Mouse (Mus musculus): ENCODE data around the gene Drd1. TPM values are rescaled to one million over a fixed set of nuclear protein-coding genes. Genes with fewer than 3 reads are reported as not detected.

Gene Drd1
- polyA plus RNA-seq, 1 experiment from 2014 or later: 0.05 TPM

DNA sequence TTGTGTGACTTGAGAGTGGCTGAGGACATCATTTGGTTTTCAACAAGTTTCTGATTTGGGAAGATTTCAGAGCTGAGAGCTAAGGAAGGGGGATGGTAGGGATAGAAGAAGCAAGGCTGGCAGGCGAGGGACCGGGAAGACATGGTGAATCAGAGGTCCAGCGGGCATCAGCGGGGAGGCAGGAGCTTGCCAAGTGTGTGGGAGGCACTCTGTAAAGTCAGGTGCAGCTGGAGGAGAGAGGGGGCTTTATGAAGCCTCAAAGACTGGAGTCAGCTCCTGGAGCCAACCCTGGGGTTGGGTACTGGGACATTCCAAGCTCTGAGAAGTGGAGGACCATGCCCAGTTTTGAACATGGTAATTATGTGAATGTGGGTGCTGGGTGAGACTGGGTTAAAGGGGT is 38.8 kb upstream of the Drd1 start:
- no peaks in the 10 kb centered on the region for H3K27me3 ChIP-seq (ENCODE audit: control insufficient read depth, insufficient read depth, low read length)
- H3K9me3 ChIP-seq (ENCODE audit: control insufficient read depth, low read length): no peaks in the 10 kb centered on the region
- ATAC-seq (ENCODE audit: low FRiP score, low TSS enrichment): no peak
- H3K4me2 ChIP-seq (replicated peaks; ENCODE audit: low read depth, low read length): no peak overlapping the region
- H3K4me3 ChIP-seq (ENCODE audit: low read length): no peak overlapping the region
- no peaks in the 10 kb centered on the region for H3K4me1 ChIP-seq (ENCODE audit: control insufficient read depth, insufficient read depth, low read length)
- H3K9ac ChIP-seq (ENCODE audit: low read depth, low read length): no peak overlapping the region
- peaks cover 78% of the 10 kb centered on the region for H3K36me3 ChIP-seq (ENCODE audit: control insufficient read depth, insufficient read depth, low read length)
- no peak overlapping the region for H3K27ac ChIP-seq (ENCODE audit: low read depth, low read length)
- 89% methylated on average over 4 of the region's 4 CpGs for WGBS

DNA sequence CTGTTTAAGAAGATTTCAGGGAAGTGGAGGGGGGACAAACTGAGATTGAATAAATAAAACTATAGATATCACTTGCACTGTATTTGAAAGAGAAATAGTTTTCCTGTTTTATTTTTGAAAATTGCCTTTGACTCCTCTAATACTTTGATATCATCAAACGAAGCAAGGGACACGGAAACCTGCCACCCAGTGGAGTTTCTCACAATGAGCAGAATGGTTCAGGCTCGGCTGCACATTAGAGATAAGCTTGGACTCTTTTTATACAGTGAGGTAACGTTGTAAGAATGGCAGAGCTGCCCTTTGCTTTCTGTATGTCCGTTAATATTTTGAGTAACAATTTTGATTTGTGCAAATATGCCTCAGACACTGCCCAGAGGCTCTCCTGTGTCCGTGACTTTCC is 36.2 kb upstream of the Drd1 start:
- H3K9me3 ChIP-seq (ENCODE audit: control insufficient read depth, low read length): no peaks in the 10 kb centered on the region
- ATAC-seq (ENCODE audit: low FRiP score, low TSS enrichment): no peak
- 87% methylated on average over 6 of the region's 6 CpGs for WGBS

DNA sequence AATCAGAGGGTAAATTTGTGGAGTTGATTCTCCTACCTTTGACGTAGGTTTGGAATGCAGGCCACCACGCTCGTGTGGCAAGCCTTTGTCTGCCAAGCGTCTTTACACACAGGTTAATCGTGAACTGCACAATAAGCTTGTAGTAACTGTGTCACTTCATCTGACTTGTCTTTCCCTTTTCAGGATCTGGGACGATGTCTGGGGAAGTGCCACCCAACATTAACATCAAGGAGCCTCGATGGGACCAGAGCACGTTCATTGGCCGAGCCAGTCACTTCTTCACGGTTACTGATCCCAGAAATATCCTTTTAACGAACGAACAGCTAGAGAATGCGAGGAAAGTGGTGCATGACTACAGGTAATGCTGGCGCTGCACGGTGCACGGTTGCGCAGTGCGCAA is 29.8 kb upstream of the Drd1 start:
- H3K9ac ChIP-seq (ENCODE audit: low read depth, low read length): no peak overlapping the region
- H3K4me2 ChIP-seq (replicated peaks; ENCODE audit: low read depth, low read length): no peak overlapping the region
- no peaks in the 10 kb centered on the region for H3K9me3 ChIP-seq (ENCODE audit: control insufficient read depth, low read length)
- no peak for ATAC-seq (ENCODE audit: low FRiP score, low TSS enrichment)
- no peak overlapping the region for H3K27ac ChIP-seq (ENCODE audit: low read depth, low read length)
- WGBS: 93% methylated on average over 18 of the region's 18 CpGs
- H3K4me1 ChIP-seq (ENCODE audit: control insufficient read depth, insufficient read depth, low read length): no peaks in the 10 kb centered on the region
- peaks cover 48% of the 10 kb centered on the region for H3K36me3 ChIP-seq (ENCODE audit: control insufficient read depth, insufficient read depth, low read length)
- no peak overlapping the region for H3K4me3 ChIP-seq (ENCODE audit: low read length)
- H3K27me3 ChIP-seq (ENCODE audit: control insufficient read depth, insufficient read depth, low read length): no peaks in the 10 kb centered on the region

More for the DNA sequence above, 36.2 kb upstream of the Drd1 start:
- H3K4me3 ChIP-seq (ENCODE audit: low read length): no peak overlapping the region
- no peaks in the 10 kb centered on the region for H3K27me3 ChIP-seq (ENCODE audit: control insufficient read depth, insufficient read depth, low read length)
- no peak overlapping the region for H3K4me2 ChIP-seq (replicated peaks; ENCODE audit: low read depth, low read length)
- no peak overlapping the region for H3K9ac ChIP-seq (ENCODE audit: low read depth, low read length)
- H3K27ac ChIP-seq (ENCODE audit: low read depth, low read length): no peak overlapping the region
- no peaks in the 10 kb centered on the region for H3K4me1 ChIP-seq (ENCODE audit: control insufficient read depth, insufficient read depth, low read length)
- H3K36me3 ChIP-seq (ENCODE audit: control insufficient read depth, insufficient read depth, low read length): peaks cover 86% of the 10 kb centered on the region

DNA sequence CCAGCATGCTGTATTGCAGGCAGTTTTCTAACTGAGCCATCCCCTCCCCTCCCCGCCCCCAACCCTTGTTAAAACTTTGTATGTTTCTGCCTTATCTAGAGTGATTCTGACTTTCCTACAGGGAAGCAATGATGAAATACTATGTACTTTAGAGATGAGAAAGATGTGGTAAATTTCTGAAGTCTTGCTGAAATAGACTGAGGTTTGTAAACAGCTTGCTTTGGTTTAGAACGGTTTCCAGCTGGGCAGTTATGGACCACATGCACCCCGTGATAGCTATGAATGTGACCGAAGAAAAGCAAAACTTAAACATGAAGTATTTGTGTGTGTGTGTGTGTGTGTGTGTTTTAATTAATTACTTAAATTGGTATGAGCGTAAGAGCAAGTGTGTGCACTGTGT is 29.3 kb upstream of the Drd1 start:
- no peaks in the 10 kb centered on the region for H3K4me1 ChIP-seq (ENCODE audit: control insufficient read depth, insufficient read depth, low read length)
- ATAC-seq (ENCODE audit: low FRiP score, low TSS enrichment): no peak
- no peaks in the 10 kb centered on the region for H3K27me3 ChIP-seq (ENCODE audit: control insufficient read depth, insufficient read depth, low read length)
- 94% methylated on average over 5 of the region's 5 CpGs for WGBS
- no peak overlapping the region for H3K27ac ChIP-seq (ENCODE audit: low read depth, low read length)
- no peak overlapping the region for H3K9ac ChIP-seq (ENCODE audit: low read depth, low read length)
- no peak overlapping the region for H3K4me3 ChIP-seq (ENCODE audit: low read length)
- peaks cover 46% of the 10 kb centered on the region for H3K36me3 ChIP-seq (ENCODE audit: control insufficient read depth, insufficient read depth, low read length)
- no peaks in the 10 kb centered on the region for H3K9me3 ChIP-seq (ENCODE audit: control insufficient read depth, low read length)
- no peak overlapping the region for H3K4me2 ChIP-seq (replicated peaks; ENCODE audit: low read depth, low read length)

DNA sequence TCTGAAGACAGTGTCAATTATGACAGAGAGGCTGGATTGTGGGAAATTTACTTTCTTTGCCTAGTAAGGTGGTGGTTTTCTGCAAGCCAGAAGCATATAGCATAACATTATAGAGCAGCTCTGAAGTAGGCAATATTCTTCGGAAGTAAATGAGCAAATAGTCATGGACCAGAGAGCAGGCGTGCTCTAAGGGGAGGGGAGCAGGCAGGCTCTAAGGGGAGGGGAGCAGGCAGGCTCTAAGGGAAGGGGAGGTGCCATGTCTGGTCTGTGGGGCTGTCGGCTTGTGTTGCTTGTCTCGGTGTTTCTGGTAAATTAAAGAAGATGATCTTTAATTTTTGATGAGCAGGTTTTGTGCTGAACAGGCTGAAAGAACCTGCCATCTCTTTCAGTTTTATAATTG is 28.7 kb upstream of the Drd1 start:
- WGBS: 54% methylated on average over 4 of the region's 4 CpGs
- no peaks in the 10 kb centered on the region for H3K27me3 ChIP-seq (ENCODE audit: control insufficient read depth, insufficient read depth, low read length)
- H3K27ac ChIP-seq (ENCODE audit: low read depth, low read length): no peak overlapping the region

DNA sequence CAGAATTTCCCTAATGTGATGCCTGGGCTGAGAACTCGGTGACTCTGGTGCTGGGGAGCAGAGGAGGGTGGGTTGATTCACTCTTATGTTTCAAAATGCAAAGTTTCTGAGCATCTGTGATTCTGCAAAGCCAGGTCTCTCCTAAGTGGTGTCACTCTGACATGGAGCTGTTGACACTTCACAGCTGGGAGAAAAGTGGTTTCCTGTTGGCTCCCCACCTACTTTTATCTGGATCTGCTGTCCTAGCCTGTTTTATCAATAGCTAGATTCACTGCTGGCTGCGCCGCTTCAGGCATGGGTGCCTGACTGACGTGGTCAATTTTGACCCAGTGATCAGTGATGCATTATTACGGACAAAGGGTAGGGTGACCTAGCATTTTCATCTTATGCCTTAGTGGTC is 27.4 kb upstream of the Drd1 start:
- no peaks in the 10 kb centered on the region for H3K27me3 ChIP-seq (ENCODE audit: control insufficient read depth, insufficient read depth, low read length)
- no peaks in the 10 kb centered on the region for H3K4me1 ChIP-seq (ENCODE audit: control insufficient read depth, insufficient read depth, low read length)
- no peak overlapping the region for H3K4me3 ChIP-seq (ENCODE audit: low read length)
- ATAC-seq (ENCODE audit: low FRiP score, low TSS enrichment): no peak
- H3K9ac ChIP-seq (ENCODE audit: low read depth, low read length): no peak overlapping the region
- no peaks in the 10 kb centered on the region for H3K9me3 ChIP-seq (ENCODE audit: control insufficient read depth, low read length)
- H3K36me3 ChIP-seq (ENCODE audit: control insufficient read depth, insufficient read depth, low read length): peaks cover 27% of the 10 kb centered on the region
- H3K4me2 ChIP-seq (replicated peaks; ENCODE audit: low read depth, low read length): no peak overlapping the region
- 73% methylated on average over 5 of the region's 5 CpGs for WGBS
- H3K27ac ChIP-seq (ENCODE audit: low read depth, low read length): no peak overlapping the region

More for the DNA sequence above, 28.7 kb upstream of the Drd1 start:
- Histone ChIP-seq H3K36me3 (ENCODE audit: control insufficient read depth, insufficient read depth, low read length) (peaks cover 39% of the 10 kb centered on the region), H3K4me3 (ENCODE audit: low read length) (no peak overlapping the region), H3K9me3 (ENCODE audit: control insufficient read depth, low read length) (no peaks in the 10 kb centered on the region), H3K4me2 (replicated peaks; ENCODE audit: low read depth, low read length) (no peak overlapping the region), H3K4me1 (ENCODE audit: control insufficient read depth, insufficient read depth, low read length) (no peaks in the 10 kb centered on the region), H3K9ac (ENCODE audit: low read depth, low read length) (no peak overlapping the region)
- no peak for ATAC-seq (ENCODE audit: low FRiP score, low TSS enrichment)

DNA sequence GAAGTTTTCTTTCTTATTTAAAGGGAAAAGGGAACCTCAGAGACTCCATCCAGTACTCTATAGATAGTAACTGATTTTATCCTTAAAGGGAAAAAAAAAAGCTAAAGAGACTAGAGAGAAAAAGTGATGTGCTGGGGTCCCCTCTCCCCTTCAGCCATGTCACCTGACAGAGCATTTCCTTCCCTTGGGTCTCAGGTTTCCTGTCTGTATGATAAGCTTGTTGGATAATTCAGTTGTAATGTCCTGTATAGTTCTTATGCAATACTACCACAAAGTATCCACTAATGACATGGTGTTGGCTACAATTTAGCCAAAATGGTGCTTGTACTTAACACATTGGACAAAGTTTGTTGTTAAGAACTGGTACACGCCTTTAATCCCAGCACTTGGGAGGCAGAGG is 25.3 kb upstream of the Drd1 start:
- Histone ChIP-seq H3K4me1 (ENCODE audit: control insufficient read depth, insufficient read depth, low read length) (no peaks in the 10 kb centered on the region), H3K36me3 (ENCODE audit: control insufficient read depth, insufficient read depth, low read length) (peaks cover 7% of the 10 kb centered on the region), H3K27ac (ENCODE audit: low read depth, low read length) (no peak overlapping the region), H3K27me3 (ENCODE audit: control insufficient read depth, insufficient read depth, low read length) (no peaks in the 10 kb centered on the region), H3K9me3 (ENCODE audit: control insufficient read depth, low read length) (no peaks in the 10 kb centered on the region), H3K4me2 (replicated peaks; ENCODE audit: low read depth, low read length) (no peak overlapping the region), H3K9ac (ENCODE audit: low read depth, low read length) (no peak overlapping the region), H3K4me3 (ENCODE audit: low read length) (no peak overlapping the region)
- ATAC-seq (ENCODE audit: low FRiP score, low TSS enrichment): no peak
- WGBS: 94% methylated on average over 1 of the region's 1 CpGs

DNA sequence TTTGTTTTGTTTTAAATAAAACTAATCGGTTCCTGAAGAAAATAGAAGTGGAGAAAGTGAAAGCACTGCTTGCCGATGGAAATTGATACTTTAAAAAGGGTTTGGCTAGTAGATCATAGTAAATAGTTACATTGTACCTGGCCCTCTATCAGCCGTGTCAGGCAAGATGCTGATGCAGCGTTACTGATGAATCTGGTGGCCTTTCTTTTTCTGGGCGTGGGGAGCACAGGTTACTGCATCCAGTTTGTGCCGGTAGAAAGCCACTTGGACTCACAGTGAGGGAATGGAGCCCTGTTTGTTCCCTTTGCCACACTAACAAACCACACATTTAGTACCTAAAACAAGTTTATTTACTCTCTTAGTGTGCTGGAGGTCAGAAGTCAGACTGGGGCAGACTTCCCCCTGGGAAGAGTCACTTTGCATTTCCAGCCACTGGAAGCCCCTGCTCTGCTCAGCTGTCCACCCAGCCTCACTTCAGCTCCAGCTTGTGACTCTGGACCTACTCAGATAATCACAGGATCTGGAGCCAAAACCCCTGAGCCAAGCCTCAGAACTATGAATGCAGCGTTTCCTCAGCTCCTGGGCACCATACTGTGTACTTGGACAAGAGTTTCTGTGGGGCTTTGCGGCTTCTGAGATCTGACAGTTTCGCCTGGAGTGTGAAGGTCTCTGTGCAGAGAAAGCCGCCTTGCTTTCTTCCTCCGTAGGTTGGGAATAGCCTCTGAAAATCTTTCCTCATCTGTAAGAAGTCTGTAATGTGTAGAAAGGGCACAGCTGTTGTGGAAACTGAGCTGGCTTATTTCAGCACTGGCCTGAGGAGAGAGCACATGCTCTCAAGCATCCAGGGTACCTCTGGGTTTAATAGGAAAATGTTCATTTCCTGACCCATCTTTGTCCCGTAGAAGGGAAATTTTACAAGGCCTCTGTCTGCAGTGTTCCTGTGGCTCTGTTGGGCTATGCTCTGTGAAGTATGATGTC is 24.6 kb upstream of the Drd1 start:
- WGBS: 73% methylated on average over 12 of the region's 12 CpGs
- no peak for ATAC-seq (ENCODE audit: low FRiP score, low TSS enrichment)
- Histone ChIP-seq H3K9me3 (ENCODE audit: control insufficient read depth, low read length) (no peaks in the 10 kb centered on the region), H3K27ac (ENCODE audit: low read depth, low read length) (no peak overlapping the region), H3K4me2 (replicated peaks; ENCODE audit: low read depth, low read length) (no peak overlapping the region), H3K4me3 (ENCODE audit: low read length) (no peak overlapping the region), H3K27me3 (ENCODE audit: control insufficient read depth, insufficient read depth, low read length) (no peaks in the 10 kb centered on the region), H3K36me3 (ENCODE audit: control insufficient read depth, insufficient read depth, low read length) (peaks cover under 1% of the 10 kb centered on the region; the same call in 1 of the 2 replicates), H3K9ac (ENCODE audit: low read depth, low read length) (no peak overlapping the region), H3K4me1 (ENCODE audit: control insufficient read depth, insufficient read depth, low read length) (no peaks in the 10 kb centered on the region)

DNA sequence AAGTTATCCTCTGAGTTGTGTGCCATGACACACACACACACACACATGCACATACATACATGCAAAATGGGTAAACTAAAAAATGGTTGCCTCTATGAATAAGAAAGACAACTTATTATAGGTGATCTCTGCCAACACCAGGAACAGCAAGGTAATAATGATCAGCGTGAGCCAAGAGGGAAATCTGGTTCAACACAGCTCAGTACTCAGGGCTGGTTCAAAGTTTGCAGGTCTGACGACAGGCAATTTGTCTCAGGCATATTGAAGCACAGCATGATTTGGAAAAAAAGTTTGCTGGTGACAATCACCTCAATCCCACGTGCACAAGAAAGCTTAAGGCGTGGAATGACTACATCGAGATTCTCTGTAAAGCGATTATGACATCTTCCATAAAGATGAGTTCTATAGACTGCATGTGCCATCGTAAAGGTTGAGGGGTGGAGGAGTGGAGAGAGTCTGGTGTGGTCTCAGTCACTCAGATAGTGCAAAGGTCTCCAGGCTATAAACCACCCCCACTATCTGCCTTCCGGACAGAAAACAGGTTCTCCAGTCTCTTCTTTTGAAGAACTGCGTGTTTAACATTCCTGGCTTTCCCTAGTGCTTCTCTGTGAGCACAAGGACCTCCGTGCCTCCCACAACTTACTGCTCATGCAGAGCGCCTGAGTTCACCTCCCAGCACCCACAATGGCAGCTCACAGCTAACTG is 22.1 kb upstream of the Drd1 start:
- no peak overlapping the region for H3K4me3 ChIP-seq (ENCODE audit: low read length)
- H3K9me3 ChIP-seq (ENCODE audit: control insufficient read depth, low read length): no peaks in the 10 kb centered on the region
- no peak overlapping the region for H3K27ac ChIP-seq (ENCODE audit: low read depth, low read length)
- no peaks in the 10 kb centered on the region for H3K27me3 ChIP-seq (ENCODE audit: control insufficient read depth, insufficient read depth, low read length)
- H3K36me3 ChIP-seq (ENCODE audit: control insufficient read depth, insufficient read depth, low read length): no peaks in the 10 kb centered on the region
- no peak overlapping the region for H3K9ac ChIP-seq (ENCODE audit: low read depth, low read length)
- H3K4me2 ChIP-seq (replicated peaks; ENCODE audit: low read depth, low read length): no peak overlapping the region
- WGBS: 69% methylated on average over 11 of the region's 11 CpGs
- no peak for ATAC-seq (ENCODE audit: low FRiP score, low TSS enrichment)
- H3K4me1 ChIP-seq (ENCODE audit: control insufficient read depth, insufficient read depth, low read length): 0 out of 2 replicates have a peak, but pooled peaks cover 5% of the 10 kb centered on the region
